Mouse (Mus musculus) testis, postnatal 10 days (tissue): ENCODE results near the gene Pmepa1.

Experiments used
- DNase-seq: peaks from one replicate; pipeline ENCODE4 v3.0.0; 2021; ENCODE audit warnings: low spot score

The Pmepa1 gene

DNA sequence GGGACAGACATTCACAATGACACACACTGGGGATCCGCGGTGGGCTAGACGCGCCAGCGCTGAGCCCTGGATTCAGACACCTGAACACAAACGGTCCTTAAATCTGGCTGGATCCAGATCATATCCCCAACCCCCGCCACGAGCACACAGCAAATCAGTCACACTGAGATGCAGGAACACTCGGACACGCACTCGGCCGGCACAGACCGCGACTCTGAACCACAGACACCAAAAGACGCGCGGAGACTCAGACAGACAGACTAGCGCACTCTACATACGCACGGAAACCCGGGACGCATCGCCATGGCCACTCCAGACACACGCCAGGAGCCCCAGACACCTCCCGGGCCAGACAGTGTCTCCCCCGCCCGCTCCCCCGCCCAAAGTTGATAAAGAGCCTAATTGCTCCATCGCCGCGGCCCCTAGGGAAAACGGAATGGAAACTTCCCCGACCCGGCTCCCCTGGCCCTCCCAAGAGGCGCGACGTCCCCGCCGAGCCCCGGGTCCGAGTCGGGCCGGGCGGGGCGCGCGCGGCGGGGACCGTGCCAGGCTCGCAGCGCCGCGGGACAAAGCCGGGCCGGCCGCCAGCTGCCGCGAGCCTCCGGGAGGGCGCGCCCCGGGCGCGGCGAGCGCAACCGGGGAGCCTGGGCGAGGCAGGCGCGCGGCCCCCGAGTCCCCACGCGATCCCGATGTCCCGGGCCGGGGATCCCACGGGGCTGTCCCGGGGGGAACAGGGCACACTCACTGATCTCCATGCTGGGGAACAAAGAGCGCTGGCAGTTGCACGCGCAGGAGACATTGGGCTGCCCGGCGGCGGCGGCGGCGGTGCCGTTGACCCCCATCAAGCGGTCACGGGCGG lies 761 bp downstream of the Pmepa1 start:
- DNase-seq = peak; percentile 79

DNA sequence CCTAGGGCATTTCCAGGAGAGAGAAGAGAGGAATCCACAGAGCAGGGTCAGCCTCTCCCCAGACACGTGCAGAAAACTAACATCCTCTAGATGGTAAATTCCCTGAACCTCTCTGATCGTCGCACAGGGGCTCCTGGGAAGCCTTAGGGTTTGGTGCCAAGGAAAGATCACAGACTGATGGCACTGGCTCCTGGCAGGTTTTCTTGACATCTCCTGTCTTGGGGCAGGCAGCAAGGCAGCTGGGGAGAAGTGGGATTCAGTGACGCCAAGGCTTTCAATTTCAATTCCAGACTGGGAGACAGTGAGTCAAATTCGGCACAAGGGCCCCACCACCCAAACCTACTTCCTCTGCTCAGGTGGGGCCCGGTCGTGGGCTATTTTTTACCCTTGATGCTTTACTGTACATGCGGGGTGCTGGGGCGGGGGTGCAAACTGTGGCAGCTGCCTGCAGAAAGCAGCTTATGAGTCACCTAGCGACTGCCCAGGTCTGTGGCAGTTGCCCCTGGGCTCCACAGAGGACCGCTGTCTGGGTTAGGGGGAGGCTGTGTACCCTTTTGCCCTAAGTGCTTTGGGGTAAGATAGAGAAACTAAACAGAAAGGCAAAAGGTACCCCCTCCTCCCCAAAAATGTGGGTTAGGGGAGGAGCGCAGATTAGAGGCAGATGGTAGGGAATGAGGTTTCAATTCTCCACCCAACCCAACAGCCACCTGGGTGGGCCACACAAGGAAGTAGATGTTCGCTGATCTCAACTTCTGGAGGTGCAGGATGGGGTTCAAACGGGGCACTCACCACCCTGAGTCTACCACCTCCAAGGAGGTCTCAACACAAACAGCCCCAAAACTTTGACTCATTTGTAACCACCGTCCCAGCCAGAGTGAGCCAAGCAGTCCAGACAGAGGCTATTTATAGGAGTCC lies 1.6 kb downstream of the Pmepa1 start:
- no peak for DNase-seq

DNA sequence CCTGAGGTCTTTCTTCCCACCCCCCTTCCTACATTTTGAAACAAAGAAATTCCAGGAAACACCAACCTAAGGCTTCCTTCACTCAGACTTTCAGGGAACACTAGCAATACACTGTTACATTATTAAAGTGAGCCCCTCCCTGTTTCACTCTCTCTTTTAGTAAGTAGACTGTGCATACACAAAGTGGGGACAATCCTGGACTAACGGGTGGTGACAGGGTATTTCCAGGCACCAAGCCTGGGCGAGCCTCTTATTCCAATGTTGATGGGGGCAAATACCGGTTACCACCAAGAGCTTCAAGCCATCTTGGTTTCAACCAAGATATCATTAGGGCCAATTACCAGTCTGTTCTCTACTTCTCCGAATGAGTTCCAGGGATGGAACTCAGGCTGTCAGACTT lies 2.4 kb downstream of the Pmepa1 start:
- DNase-seq = no peak

DNA sequence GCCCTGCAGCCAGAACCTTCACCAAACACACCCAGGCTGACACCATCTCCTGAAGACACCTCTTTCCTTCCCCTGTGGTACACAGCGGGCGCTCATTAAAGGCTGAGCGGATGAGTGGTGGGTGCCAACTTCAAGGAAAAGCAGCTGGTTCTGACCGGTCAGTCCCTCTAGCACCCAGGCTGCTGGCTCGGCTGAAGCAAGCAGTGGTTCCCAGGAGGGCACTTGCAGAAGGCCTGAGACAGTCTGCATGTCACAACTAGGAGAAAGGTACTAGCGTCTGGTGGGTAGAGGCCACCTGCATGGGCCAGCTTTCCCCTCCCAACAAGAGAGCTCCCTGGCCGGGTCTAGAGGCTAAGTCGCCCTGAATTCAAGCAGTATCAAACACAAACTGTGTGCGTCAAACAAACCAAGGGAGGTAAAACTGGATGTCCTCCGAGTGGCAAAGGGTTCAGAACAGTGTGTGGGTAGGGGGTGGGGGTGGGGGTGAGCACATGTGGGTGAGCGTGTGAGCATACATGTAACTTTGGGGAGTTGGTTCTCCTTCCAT lies 3.9 kb downstream of the Pmepa1 start:
- no peak for DNase-seq

DNA sequence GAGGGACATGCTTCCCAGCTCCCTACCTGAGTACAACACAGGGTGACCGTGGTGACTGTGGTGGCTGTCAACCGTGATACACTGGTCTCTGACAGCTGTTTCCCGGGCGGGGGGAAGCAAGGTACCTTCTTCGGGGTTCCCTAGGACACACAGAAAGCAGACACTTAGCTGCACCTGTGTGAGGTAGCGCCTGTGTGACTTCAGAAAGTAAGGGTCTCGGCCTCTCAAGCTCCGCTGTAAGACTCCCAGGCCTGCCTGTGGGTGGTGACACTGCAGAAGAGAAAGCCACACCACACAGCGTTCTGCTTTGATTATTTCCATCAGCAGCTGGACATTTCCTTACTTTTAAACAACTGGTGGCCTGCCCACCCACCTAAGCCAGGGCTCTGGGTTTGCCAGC lies 4.8 kb downstream of the Pmepa1 start:
- no peak for DNase-seq

DNA sequence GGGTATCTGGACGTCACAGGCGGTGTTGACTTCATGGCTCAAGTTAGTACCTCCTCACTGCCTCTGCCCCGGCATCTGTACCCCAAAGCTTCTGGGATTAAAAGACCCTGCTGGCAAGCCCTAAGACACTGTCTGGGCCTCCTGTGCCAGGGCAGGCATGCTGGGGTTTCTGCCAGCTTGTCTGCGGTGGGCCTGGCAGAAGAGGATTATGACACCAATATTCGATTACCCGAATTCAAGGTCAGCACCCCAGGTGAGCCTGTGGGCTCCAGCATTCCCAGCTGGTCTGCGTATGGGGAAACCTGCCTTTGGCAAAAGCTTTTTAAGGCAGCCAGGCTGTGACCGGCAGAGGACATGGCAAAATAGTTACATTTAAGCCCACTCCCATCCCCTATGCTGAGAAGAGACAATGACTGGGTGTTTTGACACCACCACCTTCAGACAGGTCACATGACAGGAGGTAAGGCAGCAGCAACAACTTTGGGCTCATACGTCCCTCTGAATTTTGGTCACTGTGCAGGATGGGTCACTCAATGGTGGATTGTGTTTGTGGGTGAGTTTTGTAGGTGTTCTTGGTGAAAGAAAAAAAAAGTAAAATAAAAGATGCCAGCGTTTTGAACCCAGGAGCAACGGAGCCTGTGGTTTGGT lies 5.6 kb downstream of the Pmepa1 start:
- no peak for DNase-seq

DNA sequence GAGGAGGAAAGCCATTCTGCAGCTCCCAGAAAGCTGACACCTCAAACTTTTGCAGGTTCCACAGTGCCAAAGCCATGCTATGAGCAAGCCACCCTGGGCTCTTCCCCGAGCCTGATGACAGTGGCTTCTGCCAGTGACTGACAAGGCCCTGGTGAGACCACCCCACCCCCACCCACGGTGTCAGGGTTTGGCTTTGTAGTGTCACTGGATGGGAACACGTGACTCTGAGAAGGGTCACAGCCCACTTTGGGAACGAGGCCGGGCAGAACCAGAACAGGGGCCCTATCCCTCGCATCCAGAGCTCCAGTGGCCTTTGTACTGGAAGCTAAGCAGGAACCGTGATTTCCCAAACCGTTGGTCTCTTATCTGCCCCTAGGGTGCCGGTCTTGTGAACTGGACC lies 6.1 kb downstream of the Pmepa1 start:
- DNase-seq = no peak

DNA sequence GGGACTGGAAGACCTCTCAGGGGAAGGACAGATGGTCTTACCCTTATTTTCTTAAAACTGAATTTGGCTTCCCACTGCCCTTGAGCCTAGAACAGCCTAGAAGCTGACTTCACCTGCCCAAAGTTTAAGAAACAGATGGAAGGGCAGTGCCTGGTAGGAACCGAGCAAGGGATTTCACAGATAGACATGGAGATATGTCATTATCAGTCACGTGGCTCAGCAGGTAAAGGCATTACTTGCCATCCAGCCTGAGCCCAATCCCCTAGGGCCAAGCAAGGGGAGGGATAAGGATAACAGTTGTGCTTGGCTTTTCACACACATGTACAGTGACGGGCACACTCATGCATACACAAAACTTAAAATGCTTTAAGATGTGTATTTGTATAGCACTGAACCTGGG lies 8.8 kb downstream of the Pmepa1 start:
- no peak for DNase-seq

DNA sequence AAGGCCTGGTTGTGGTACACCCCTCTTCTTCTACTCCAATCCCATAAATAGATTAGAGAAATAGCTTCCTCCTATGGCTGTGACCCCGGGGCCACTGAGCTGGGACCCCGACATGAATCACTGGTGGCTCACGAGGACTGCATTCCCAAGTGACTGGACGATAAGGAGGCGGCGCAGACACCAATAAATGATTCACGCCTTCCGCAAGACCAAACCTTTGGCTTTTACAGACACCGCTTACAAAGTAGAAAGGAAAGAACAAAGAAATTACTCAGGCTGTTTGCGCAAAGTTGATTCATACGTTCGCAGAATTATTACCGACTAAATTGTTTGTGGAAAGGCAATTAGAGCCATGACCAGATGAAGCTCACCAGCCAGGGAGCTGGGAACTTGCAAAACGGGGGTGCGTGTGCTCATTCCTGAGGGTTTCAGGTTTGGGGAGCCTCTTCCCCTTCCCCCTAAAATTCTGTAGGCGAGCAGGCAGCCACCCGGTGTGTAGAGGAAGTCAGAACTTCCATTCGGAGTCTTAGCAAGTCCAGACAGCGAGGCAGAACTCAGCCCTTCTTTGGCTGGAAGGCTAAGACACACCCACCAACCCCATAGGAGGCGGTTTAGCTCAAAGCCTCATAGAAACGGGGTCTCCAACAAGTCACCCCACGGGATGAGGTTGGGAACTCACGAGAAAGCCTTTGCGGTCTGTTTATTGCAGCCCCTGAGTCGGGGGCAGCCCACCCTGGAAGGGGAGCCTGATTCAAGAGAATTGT lies 9.8 kb downstream of the Pmepa1 start:
- DNase-seq = no peak

DNA sequence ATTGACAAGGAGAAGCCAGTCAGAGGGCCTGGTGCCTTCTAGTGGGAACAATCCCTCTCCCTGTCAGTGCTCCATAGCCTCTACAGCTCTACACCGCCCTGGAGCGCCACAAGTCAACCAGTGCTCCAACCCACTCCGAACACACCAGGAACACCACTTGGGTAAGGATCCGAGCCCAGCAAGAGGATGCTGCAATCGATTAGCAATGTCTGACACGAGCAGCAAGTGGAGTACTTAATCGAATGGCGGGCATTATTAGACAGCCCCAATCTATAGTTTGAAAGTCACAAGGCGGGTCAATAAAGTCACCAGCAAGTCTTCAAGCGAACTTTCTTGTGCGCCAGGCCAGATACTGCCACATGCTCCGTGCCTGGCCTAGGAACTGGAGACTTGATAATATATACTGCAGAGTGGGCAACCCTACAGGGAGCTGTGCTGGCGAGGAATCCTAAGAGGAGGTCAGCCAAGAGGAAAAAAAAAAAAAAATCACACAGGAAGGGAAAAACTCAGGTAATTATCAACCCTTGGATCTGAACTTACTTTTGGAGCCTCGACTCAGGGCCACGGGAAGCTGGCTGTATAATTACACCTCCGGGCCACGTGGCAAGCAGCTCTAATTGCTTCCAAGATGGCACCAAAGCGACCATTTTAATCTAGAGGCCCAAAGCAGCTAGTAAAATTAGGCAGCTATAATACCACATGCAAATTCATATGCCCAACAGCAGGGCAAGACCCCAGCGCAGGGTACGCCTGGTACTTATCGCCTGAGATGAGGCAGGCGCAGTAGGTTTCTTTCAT lies 10.7 kb downstream of the Pmepa1 start:
- DNase-seq = no peak

DNA sequence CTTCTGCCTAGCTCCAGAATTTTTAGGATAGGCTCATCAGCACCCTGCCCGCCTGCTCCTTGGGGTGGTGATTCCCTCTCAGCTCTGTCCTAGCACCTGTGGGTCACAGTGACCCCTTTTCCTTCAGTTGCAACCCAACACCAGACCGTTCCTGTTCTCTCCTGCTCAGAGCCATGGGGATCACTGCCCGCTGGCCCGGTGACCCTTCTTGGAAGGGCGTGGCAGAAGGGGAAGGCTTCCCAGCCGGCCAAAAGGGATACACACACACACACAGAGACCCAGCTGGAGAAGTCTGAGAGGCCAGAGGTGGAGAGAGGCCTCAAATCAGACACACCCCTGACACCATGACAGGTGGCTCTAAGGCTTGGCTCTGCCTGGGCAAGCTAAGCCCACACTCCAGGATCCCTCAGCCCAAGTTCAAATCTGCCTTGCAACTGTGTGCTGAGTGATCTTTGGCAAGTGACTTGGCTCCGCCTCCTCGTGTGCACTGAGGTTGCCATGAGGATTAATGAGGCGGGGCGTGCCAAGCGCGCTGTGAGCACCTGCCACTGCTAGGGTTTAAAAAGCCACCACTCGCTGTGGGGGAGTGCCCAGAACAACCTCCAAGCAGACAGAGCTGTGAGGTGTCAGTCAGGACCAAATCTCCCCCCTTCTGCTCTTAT lies 11.7 kb downstream of the Pmepa1 start:
- DNase-seq = no peak

DNA sequence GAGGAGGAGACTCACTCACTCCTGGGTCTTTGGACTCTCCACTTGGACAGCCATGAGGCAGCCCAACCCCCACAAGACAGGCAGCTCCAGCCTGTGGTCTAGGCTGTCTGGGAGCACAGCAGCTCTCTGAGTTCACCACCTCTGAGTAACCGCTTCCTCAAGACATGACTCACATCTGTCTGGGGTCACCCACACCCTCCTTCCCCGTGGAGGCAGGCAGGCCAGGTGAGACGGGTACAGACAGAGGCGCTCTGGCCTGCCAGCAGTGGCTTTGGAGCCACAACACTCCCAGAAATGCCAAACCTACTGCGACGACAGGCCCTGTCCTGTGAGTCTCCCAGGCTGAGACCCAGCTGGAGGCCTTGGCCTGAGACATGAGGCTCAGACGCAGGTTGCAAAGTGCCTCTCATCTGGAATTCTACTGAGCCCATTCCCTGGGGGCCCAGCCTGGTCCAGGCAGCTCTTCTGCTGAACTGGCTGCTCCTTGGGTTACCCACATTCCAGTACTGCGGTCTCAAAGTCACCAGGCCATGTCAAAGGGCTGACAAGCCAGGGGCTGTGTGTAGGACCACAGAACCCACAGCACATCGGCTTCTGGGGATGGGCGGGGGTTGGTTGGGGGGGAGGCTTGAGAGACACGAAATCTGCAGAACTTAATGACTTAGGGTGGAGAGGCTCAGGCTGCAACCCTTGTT lies 12.6 kb downstream of the Pmepa1 start:
- DNase-seq = no peak

DNA sequence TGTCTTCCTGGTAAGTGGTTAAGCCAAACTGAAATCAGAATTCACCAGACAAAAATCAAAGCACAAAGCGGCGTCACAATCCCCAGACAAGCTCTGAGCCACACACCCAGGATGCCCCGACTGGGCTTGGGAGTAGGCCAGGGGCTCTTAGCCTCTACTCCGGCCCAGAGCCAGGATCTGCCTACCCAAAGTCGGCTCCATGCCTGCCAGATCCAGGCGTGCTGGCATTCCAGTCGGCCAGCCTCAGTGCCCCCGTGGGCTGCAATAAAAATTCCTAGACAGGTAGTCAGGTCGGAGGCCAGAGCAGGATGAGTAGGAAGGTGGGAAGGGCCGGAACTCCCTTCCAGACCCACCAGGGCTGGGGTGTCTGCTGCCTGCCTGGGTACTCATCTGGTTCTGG lies 14.8 kb downstream of the Pmepa1 start:
- no peak for DNase-seq

DNA sequence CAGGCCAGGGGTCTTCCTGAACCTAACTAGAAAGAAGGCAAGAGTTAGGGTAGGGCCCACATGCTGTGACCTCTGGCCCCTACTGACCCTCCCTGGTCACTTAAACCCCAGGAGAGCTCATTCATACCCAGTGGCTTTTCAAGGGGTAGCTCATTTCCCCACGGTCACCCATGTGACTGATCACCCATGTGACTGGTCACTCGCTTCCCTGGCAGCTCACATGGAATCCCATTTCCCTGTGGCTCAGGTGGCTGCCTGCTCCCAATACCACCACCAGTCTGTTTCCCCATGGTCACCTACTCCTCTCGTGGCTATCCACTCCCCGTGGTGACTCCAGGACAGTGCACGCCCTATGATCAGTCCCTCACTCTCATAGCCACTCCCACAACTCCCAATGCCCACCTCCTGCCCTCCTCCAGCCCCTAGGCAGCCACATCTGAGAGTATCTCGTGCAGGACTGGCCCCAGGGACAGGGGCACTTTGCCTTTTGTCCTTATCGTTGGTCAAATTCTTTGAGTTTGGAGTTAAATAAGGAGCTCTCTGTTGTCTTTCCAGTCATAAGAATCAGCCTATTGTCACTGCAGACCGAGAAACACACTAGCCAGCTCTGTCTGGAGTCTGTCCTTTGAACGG lies 17.8 kb downstream of the Pmepa1 start:
- no peak for DNase-seq

DNA sequence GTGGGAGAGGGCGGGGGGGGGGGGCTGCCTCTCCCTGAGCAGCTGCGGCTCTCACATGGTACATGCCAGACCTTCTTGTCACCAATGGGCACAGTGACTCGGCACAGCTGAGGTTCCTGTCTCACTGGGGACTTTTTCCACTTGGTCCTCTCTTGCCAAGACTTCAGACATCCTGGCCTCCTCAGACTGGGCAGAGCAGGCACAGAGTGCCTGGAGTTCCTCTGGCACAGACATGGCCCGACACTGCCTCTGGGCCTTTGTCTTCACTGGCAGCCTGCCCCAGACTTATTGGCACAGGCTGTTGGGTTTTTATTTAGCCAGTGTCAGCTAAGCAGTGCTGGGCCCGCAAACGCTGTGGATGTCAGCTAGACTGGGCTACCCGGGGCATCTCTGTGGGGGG lies 18.7 kb downstream of the Pmepa1 start:
- peak; percentile 79 for DNase-seq

DNA sequence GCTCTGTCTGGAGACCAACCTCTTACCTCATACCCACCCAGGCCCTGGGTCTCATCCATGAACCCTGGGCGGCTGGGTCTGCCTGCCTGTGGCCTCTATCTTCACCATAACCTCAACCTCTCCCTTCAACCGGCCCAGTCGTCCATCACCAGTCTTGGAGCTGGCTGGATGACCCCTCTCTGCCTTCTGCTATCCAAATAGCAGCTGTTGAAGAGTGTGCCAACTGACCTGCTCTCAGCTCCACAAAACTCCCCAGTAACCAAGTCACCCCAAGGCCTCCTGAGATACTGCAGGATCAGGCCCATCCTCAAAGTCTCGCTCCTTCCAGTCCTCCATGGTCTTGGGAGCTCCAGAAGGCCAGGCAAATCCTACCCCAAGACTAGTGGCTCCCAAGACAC lies 19.8 kb downstream of the Pmepa1 start:
- DNase-seq = no peak

DNA sequence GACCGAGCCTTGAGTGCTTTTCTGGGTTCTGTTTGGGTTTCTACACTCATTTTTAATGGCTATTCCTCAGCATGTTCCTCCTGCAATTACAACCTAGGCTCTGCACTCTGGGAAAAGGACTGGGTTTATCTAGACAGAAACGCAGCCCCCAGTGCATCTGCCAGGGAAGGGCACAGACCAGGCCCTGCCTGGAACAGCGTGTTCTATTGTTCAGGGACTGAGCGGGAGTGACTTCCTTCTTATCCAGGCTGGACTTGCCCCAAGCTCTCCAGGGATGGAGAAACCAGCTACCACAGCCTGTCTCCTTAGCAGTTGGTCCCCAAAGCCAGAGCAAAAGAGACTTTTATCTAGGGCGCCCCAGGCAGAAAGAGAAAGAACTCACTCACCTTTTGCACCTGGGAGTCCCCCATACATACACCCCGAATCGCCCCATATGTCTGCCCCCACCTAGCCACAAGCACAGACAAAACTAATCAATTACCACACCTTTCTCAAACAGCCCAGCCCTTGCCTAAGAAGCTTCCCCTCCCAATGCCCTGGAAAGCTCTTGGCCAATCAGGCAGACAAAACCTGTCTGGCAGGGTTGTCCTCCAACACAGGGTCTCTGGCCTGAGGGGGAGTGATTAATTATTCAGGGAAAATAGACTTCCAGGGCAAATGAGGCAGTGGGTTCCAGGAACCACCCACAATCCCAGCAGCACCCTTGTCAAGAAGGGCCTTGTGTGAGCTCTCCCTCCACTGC lies 20.4 kb downstream of the Pmepa1 start:
- DNase-seq = peak; percentile 64
